Mouse (Mus musculus): Measurements from ENCODE around the gene Per3. TPM values are rescaled to one million over a fixed set of nuclear protein-coding genes. Genes with fewer than 3 reads are reported as not detected.
"Not testable (repeated sequence)": the region's sequence is repeated elsewhere in the genome, so short reads cannot be mapped to it uniquely, and the experiment has no call there.

The Per3 gene
- total and polyA plus RNA-seq, 2 experiments from 2014 or later: 4.7 to 11.4 TPM

- Histone ChIP-seq H3K9me3 (ENCODE audit: low read length) (no peaks in the 10 kb centered on the region), H3K4me1 (ENCODE audit: insufficient read depth, low read length) (no peaks in the 10 kb centered on the region), H3K4me3 (ENCODE audit: low read length) (no peak overlapping the region), H3K27me3 (ENCODE audit: insufficient read depth, low read length) (no peaks in the 10 kb centered on the region), H3K9ac (replicated peaks; ENCODE audit: low read length) (no peak overlapping the region), H3K27ac (no peak overlapping the region), H3K36me3 (ENCODE audit: insufficient read depth, low read length) (no peaks in the 10 kb centered on the region), H3K4me2 (ENCODE audit: low read depth, low read length) (no peak overlapping the region)
- DNase-seq (ENCODE audit: low spot score): no peak
- no peak for ATAC-seq
- TF ChIP-seq CTCF (IDR thresholded peaks at IDR 0.05; ENCODE audit: low read depth): no peak
- WGBS: 92% methylated on average over 11 of the region's 11 CpGs
Measured at GRCm38 (mm10) chr4:151037800-151038199, 6.7 kb downstream of the Per3 start.

- no peaks in the 10 kb centered on the region for H3K27me3 ChIP-seq (ENCODE audit: insufficient read depth, low read length)
- ATAC-seq: no peak
- no peaks in the 10 kb centered on the region for H3K36me3 ChIP-seq (ENCODE audit: insufficient read depth, low read length)
- no peak overlapping the region for H3K27ac ChIP-seq
- TF ChIP-seq CTCF (IDR thresholded peaks at IDR 0.05; ENCODE audit: low read depth): no peak
- no peak overlapping the region for H3K4me2 ChIP-seq (ENCODE audit: low read depth, low read length)
- H3K9me3 ChIP-seq (ENCODE audit: low read length): no peaks in the 10 kb centered on the region
- 90% methylated on average over 7 of the region's 7 CpGs for whole genome bisulfite sequencing
- H3K4me3 ChIP-seq (ENCODE audit: low read length): no peak overlapping the region
- no peaks in the 10 kb centered on the region for H3K4me1 ChIP-seq (ENCODE audit: insufficient read depth, low read length)
- DNase-seq (ENCODE audit: low spot score): no peak
- H3K9ac ChIP-seq (replicated peaks; ENCODE audit: low read length): no peak overlapping the region
Measured at GRCm38 (mm10) chr4:151036521-151036920, 7.9 kb downstream of the Per3 start.

- Histone ChIP-seq H3K4me2 (ENCODE audit: low read depth, low read length) (no peak overlapping the region), H3K27ac (no peak overlapping the region), H3K9ac (replicated peaks; ENCODE audit: low read length) (no peak overlapping the region), H3K4me1 (ENCODE audit: insufficient read depth, low read length) (no peaks in the 10 kb centered on the region), H3K4me3 (ENCODE audit: low read length) (no peak overlapping the region), H3K9me3 (ENCODE audit: low read length) (no peaks in the 10 kb centered on the region), H3K27me3 (ENCODE audit: insufficient read depth, low read length) (no peaks in the 10 kb centered on the region), H3K36me3 (ENCODE audit: insufficient read depth, low read length) (peaks cover 15% of the 10 kb centered on the region; the same call in 1 of the 2 replicates)
- WGBS: 47% methylated on average over 6 of the region's 6 CpGs
- DNase-seq (ENCODE audit: low spot score) (peak; percentile 71), ATAC-seq (peak; percentile 62; the same call in 1 of the 2 replicates)
- TF ChIP-seq CTCF (IDR thresholded peaks at IDR 0.05; ENCODE audit: low read depth): peak; percentile 85
Measured at GRCm38 (mm10) chr4:151027001-151027400, 17.5 kb downstream of the Per3 start.

GRCm38 (mm10) chr4:151024152-151024551 is 20.3 kb downstream of the Per3 start:
- ATAC-seq (no peak), DNase-seq (ENCODE audit: low spot score) (no peak)
- H3K4me2 ChIP-seq (ENCODE audit: low read depth, low read length): no peak overlapping the region
- no peaks in the 10 kb centered on the region for H3K27me3 ChIP-seq (ENCODE audit: insufficient read depth, low read length)
- H3K9me3 ChIP-seq (ENCODE audit: low read length): no peaks in the 10 kb centered on the region
- 92% methylated on average over 9 of the region's 9 CpGs for WGBS
- H3K4me1 ChIP-seq (ENCODE audit: insufficient read depth, low read length): no peaks in the 10 kb centered on the region
- H3K9ac ChIP-seq (replicated peaks; ENCODE audit: low read length): no peak overlapping the region
- H3K4me3 ChIP-seq (ENCODE audit: low read length): no peak overlapping the region
- TF ChIP-seq CTCF (IDR thresholded peaks at IDR 0.05; ENCODE audit: low read depth): no peak
- peaks cover 15% of the 10 kb centered on the region; the same call in 1 of the 2 replicates for H3K36me3 ChIP-seq (ENCODE audit: insufficient read depth, low read length)
- H3K27ac ChIP-seq: no peak overlapping the region

- H3K4me1 ChIP-seq (ENCODE audit: insufficient read depth, low read length); DNase-seq (ENCODE audit: low spot score); H3K4me3 ChIP-seq (ENCODE audit: low read length); H3K27me3 ChIP-seq (ENCODE audit: insufficient read depth, low read length); H3K9ac ChIP-seq (replicated peaks; ENCODE audit: low read length); ATAC-seq; H3K4me2 ChIP-seq (ENCODE audit: low read depth, low read length); H3K27ac ChIP-seq; H3K9me3 ChIP-seq (ENCODE audit: low read length): not testable (repeated sequence)
- peaks cover 16% of the 10 kb centered on the region for H3K36me3 ChIP-seq (ENCODE audit: insufficient read depth, low read length)
- 95% methylated on average over 1 of the region's 1 CpGs for WGBS
Measured at GRCm38 (mm10) chr4:151017356-151017755, 27.1 kb downstream of the Per3 start.

GRCm38 (mm10) chr4:151015946-151016345 is 28.5 kb downstream of the Per3 start:
- DNase-seq (ENCODE audit: low spot score) (no peak), ATAC-seq (no peak)
- TF ChIP-seq CTCF (IDR thresholded peaks at IDR 0.05; ENCODE audit: low read depth): no peak
- no peak overlapping the region for H3K9ac ChIP-seq (replicated peaks; ENCODE audit: low read length)
- no peak overlapping the region for H3K4me3 ChIP-seq (ENCODE audit: low read length)
- WGBS: 93% methylated on average over 10 of the region's 10 CpGs
- no peaks in the 10 kb centered on the region for H3K9me3 ChIP-seq (ENCODE audit: low read length)
- H3K27me3 ChIP-seq (ENCODE audit: insufficient read depth, low read length): no peaks in the 10 kb centered on the region
- no peak overlapping the region for H3K27ac ChIP-seq
- H3K4me1 ChIP-seq (ENCODE audit: insufficient read depth, low read length): no peaks in the 10 kb centered on the region
- no peak overlapping the region for H3K4me2 ChIP-seq (ENCODE audit: low read depth, low read length)
- peaks cover 16% of the 10 kb centered on the region for H3K36me3 ChIP-seq (ENCODE audit: insufficient read depth, low read length)

GRCm38 (mm10) chr4:151010316-151010715 is 34.1 kb downstream of the Per3 start:
- Histone ChIP-seq H3K9ac (replicated peaks; ENCODE audit: low read length) (no peak overlapping the region), H3K36me3 (ENCODE audit: insufficient read depth, low read length) (peaks cover 5% of the 10 kb centered on the region), H3K4me2 (ENCODE audit: low read depth, low read length) (no peak overlapping the region), H3K4me1 (ENCODE audit: insufficient read depth, low read length) (no peaks in the 10 kb centered on the region), H3K27me3 (ENCODE audit: insufficient read depth, low read length) (no peaks in the 10 kb centered on the region), H3K9me3 (ENCODE audit: low read length) (no peaks in the 10 kb centered on the region), H3K27ac (no peak overlapping the region), H3K4me3 (ENCODE audit: low read length) (no peak overlapping the region)
- 90% methylated on average over 7 of the region's 7 CpGs for WGBS
- no peak for ATAC-seq
- no peak for DNase-seq (ENCODE audit: low spot score)
- TF ChIP-seq CTCF (IDR thresholded peaks at IDR 0.05; ENCODE audit: low read depth): no peak
